Mouse (Mus musculus) frontal cortex, adult (tissue): ENCODE data around the gene Gxylt1.
"Not testable (repeated sequence)": the region's sequence is repeated elsewhere in the genome, so short reads cannot be mapped to it uniquely, and the experiment has no call there.

Experiments
- ATAC-seq: cut with Nextera tagmentation; 2 replicates; pipeline ENCODE4 v1.9.2; 2017; ENCODE audit warnings: mild to moderate bottlenecking, moderate library complexity, mixed read lengths; ENCODE audit not compliant: low TSS enrichment

The Gxylt1 gene

DNA sequence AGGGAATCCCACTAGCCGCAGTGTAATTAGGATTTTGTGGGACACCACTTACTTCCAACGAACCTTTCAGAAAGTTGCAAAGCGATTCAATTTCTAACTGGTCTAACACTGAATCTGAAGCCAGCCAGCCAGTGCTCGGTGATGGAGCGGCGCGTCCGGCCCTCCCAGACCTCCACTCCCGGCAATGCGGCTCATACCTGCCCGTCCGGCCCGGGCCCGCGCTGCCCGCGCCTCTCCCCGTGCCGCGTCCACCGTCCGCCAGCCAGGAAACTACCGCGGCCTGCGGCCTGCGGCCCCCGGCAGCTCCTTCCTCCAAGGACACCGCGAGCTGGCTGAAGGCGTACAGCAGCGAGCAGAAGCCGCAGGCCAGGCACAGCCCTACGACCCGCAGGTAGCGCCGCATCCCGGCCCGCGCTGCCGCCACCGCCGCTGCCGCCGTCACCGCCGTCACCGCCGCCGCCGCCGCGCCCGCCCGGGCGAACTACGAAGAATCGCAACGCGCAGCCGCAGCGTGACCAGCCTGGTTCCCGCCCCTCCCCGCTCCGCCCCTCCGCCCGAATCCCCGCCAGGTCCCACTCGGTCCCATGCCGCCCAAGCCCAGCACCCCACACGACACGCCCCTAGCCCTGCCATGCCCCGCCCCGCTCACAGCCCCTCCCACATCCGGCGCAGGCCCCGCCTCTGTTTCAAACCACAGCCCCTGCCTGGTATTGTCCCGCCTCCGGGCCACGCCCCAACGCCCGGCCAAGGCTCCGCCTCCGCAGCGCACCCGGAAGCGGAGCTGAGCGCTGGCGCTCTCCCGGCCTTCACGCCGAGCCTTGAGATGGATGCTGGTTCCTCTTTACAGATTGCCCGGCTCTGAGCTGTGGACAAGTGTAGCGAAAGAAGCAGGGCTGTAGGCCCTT lies at the start of gene Gxylt1:
Gxylt1 (minus strand) TSS at position 501 of the 905 bp plus-strand sequence.
- ATAC-seq = peak; percentile 89

DNA sequence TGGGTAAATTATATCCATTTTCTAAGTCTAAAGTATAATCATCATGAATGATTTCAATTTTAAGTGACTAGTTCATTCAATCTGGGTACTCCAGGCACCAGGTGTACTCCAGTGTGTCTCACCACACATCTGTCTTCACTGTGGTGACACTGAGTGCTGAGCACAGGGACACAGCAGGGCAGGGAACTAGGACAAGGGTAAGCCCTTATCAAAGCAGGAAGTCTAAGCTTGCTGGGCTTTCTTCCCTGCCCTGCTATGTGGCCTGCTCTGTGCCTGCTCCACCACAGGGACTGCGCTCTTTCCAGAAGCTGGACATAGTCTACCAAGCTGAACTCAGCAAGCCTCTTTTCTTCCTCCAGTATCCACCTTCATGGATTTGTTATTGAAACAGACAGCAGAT lies 43.8 kb upstream of the Gxylt1 start:
- ATAC-seq = peak; percentile 34; the same call in 1 of the 2 replicates

DNA sequence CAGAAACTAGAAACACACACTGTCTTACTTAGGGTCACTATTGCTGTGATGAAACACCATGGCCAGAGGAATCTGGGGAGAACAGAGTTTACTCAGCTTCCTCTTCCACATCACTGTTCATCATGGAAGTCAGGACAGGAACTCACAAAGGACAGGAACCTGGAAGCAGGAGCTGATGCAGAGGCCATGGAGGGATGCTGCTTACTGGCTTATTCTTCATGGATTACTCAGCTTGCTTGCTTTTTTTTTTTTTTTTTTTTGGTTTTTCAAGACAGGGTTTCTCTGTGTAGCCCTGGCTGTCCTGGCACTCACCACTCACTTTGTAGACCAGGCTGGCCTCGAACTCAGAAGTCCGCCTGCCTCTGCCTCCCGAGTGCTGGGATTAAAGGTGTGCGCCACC lies 35.3 kb upstream of the Gxylt1 start:
- ATAC-seq = not testable (repeated sequence)

DNA sequence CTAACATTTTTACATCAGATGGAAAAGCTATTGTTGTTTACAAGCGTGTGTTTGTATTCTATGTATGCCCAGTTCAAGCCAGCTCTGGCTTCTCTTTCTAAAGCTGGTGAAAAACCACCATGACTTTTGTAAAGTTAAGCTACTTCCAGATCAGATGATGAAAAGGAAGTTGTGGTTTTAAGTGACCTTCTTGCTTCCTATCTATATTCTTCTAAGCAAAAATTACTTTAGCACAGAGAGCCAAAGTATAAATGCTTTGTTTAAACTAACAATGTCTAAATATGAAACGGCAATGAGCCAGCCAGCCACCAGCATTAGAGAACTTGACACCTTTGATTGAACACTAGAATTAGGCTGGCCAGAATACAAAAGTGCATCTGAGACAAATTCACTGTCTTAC lies 23.2 kb upstream of the Gxylt1 start:
- ATAC-seq = no peak

DNA sequence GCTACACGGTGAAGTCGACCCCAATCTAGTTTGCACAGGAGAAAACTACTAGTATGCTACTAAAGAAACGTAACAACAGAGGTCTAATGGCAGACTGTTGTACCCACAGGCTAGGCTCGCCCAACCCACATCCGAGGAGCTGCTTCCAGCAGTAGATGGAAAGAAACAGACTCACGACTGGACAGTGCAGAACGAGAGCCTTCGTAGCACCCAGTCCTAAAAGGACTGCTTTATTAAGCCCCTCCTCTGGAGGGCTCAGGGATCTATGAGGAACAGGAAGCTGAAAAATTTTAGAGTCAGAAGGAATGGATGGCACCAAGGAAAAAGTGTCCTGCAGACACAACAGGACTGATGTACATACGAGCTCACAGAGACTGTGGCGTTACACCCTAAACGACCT lies 19.5 kb upstream of the Gxylt1 start:
- no peak for ATAC-seq

DNA sequence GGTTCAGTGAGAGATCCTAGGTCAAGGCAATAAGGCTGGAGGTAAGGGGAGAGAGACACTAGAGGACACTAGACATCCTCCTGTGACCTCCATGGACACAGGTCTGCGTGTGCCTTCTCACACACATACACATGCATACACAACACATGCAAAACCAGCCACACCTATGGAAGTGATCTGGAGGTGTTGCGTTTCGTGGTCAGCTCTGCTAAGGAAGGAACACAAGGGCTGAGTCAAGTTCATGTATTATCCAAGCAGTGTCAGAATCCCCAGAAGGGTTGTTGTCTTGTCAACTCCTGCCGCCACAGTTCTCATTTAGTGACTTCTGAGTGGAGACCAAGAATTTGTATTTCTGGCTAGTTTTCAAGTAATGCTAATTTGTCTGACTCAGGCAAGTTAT lies 13.3 kb upstream of the Gxylt1 start:
- no peak for ATAC-seq

DNA sequence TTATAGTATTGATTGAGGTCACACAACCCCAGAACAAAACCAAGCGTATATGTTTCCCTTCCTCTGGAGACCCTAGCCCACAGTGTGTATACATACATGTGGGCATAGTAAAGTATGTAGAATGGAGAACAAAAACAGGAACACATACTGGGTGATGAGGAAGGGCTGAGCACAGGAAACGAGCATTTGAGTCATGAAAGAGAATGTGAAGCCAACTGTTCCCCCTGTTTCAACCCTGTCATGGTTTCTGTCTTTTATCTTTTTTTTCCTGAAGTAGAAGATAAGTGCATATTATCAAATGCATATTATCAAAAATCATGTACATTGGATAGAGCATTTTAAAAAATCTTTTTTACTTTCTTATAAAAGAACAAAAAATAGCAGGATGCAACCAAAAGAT lies 12.6 kb upstream of the Gxylt1 start:
- ATAC-seq = no peak

DNA sequence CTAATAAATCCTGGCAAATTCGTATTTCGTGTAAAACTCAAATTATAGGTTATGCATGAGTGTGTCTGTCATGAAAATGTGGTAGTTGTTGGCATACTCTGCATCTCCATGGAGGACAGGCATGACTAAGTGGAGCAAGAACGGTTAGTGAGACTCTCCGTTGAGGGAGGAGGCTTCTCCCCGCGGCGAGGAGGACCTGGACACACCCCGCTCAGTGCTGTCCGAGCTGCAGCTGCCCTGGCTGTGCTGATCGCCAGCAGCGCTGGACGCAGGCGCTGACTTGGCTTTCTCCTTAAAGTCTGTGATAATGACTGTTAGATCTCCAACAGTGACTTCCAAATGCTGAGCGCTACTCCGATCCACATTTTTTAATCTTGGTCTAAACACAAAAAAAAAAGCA lies 10.3 kb upstream of the Gxylt1 start:
- ATAC-seq = no peak

DNA sequence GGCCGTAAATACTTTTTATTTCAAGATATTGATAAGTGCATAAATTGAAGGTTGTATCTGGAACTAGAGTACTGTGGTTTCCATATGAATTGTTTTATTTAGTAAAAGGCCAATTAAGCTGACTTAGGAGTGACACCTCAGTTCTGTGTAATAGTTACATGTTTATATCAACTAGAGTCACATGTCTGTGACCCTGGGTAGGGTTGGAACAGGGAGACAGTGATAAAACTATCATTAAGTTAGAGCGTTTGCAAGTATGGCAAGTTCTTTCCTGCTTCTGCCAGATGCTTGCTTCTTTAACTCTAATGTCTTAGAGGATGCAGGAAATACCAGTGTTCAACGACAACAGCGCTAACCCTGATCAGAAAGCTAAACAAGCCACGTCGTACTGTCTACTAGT lies 9.3 kb upstream of the Gxylt1 start:
- no peak for ATAC-seq

DNA sequence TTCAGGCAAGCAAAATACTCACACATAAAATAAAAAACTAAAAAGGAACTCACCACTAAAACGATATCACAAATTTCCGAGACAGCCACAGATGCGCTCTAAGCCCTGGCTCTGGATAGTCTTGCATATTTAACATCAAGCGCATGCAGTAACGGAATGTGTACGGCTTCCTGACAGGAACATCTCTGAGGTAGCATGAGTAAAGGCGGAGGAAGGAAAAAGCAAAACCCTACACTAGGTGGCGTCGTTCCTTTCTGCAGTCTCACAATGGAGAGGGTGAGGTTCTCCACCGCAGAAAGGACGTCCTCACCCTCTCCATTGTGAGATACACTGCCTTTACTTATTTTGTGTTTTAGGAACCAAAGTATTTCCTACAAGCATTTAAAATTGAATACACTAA lies 8.4 kb upstream of the Gxylt1 start:
- ATAC-seq = peak; percentile 64

DNA sequence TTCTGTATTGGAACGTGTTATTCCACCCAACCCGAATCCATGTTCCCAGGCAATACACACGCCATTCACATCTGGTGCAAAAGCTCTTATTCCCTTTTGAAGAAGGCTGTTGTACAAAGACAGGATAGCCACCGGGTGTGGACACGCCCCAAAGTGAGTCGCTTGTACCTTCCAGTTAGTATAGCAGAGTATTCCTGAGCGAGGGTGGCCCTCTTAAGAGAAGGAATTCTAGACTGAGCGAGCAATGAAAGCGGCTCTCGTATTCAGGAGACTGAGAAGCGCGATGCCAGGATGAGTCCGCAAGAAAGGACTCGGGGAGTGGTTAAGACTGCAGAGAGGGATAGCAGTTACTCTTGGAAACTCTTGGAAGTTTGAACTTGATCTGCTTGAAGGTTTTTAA lies 1.3 kb upstream of the Gxylt1 start:
- ATAC-seq = peak; percentile 22; the same call in 1 of the 2 replicates

DNA sequence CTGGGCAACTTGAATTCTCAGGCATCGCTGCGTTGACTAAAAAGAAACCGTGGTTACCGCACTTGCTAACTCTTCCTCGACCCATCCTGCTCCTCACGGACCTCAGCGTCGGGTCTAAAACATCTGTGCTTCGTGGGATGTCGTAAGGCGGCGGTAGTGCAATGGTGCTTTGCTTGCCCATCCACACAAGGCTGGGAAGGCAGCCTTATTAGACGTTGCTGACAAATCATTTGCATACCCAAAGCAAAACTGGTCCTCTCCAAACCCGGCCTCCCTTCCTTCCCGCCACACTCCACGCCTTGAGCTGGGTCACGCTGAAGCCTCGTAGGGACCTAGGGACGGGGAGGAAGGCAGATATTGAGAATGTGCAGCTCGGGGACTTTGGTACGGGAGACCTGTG lies 644 bp upstream of the Gxylt1 start:
- ATAC-seq = peak; percentile 31

DNA sequence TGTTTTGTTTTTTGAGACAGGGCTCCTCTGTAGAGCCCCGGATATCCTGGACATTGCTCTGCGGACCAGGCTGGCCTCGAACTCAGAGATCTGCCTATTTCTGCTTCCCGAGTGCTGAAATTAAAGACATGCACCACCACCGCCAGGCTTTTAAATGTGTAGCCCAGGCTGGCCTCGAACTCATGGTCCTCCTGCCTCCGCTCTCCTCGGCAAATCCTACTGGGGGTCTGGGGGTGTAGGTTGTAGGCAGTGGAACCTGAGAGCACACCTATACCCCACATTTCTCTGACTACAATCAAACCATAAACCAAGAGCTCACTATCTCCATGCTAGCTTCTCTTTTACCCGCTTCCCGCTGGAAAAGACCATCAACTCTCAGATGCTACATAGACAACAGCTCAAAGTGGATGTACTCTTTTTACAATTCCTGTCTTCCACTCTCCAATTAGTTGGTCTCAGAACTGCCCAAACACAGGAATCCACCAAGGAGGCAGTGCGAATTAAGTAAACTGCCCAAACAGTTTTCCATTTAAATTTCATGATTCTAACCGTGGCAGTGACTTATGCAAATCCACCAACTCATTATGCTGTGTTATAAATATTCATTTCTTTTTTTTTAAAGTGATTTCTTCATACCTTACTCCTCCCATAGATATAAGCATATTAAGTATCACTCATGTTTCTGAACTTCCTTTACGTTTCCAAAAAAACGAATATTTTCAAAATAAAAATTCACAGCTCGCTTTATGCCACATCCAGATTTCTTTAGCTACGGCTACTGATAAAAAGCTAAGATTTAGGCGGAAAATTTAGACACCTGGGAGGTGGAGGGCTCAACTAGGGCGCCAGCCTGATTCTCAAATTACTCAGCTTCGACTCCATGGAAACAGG lies 946 bp downstream of the Gxylt1 start:
- ATAC-seq = no peak

DNA sequence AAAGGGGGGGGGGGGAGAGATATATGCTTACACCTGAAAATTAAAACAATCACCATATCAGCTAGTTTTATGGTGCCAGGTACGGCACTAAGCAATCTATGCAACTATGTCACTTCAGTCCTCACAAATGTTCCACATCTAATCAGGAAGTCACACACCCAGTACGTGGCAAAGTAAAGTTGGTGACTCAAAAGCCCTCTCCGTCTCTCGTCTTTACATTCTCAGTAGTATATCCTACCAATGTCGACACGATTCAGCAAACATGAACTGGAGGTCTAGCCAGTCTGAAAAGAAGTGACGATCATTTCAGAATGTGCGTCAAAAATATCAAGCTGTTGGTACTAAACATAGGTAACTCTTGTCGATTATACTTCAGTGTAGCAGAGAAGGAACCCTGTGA lies 2.0 kb downstream of the Gxylt1 start:
- no peak for ATAC-seq

DNA sequence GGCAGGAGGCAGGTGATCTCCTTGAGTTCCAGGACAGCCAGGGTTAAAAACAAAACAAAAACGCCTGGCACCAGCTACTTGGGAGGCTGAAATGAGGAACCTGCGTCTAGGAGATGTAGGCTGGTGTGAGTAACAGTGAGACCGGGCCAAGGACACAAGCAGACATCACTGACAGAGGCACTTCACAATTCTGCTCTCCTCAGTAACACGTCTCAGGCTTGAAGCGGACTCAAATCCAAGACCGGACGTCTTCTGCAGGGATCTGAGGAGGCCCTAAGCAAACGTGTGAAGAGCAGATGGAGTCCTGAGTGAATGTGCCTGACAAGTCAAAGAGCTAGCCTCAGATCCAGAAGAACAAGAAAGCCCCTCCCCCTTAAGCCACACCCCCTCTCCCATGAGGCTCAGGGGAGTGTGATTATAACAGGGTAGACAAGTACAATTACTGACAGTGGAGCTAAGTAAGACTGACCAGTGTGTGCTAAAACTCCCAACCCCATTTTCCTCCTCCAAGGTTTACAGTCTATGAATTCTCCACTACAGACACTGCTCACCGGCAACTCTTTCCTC lies 4.6 kb downstream of the Gxylt1 start:
- no peak for ATAC-seq

DNA sequence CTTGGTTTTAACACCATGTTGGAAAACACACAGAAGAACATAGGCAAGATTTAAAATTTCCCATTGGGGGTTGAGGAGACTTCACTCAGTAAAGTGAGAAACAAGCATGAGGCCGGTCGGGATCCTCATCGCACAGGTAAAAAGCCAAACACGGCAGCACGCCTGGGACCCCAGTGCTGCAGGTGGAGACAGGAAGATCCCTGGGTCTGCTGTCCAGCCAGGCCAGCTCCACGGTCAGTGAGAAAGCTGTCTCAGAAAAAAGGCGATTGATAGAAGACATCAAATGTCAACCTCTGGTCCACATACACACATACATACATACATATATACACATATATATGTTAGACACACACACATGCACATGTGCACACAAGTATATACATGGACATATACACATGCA lies 5.4 kb downstream of the Gxylt1 start:
- ATAC-seq = no peak

DNA sequence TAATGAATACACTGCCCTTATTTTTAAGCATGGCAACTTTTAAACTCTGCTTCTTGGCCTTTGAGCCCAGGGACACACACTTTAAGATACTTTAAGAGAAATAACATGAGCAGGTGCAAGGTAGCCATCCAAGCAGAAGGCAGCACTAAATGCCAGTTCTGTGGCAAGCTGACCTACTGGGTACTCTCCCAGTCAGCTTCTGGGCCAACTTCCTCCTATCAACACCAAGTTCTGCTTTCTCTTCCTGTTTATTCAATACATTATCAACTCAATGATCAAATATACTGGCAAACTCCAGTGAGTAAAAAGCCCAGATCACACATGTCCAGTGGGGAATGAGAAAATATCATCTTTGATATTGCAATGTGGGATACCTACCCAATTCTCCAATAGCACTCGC lies 7.0 kb downstream of the Gxylt1 start:
- no peak for ATAC-seq

DNA sequence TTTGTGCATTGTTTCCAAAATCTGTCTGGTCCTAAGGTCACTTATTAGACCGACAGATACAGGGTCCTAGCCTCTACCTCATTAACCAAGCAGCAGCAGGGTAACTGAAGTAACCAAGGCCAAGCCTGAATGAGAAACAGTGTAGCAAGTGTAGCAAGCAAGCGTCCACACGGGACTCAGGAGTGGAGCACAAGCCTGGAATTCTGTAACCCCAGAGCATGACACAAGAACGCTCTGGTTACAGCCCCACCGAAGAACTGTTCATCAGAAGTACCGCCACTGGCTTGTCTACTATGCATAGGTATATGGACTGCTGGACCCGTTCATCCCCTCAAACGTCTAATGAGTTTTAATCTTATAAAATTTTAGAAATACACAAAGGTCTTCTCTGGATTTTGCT lies 7.5 kb downstream of the Gxylt1 start:
- no peak for ATAC-seq

DNA sequence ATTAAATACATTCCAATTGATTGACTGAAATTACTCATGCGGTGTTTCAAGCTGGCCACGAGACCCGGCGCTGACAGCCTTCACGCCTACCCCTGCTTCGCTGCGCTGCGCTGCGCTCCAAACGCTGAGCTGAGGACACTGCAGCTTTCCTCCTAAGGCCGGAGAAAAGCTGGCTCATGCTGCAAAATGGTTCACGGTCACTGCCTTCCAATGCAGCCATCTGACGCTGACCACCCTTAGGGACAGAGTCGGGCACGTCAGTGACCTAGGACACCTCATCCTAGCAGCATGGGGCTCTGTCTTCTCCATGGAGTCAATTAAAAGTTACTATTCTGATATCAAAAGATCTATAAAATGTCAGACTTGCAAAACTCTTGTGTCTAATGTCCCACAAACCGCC lies 8.6 kb downstream of the Gxylt1 start:
- ATAC-seq = no peak

DNA sequence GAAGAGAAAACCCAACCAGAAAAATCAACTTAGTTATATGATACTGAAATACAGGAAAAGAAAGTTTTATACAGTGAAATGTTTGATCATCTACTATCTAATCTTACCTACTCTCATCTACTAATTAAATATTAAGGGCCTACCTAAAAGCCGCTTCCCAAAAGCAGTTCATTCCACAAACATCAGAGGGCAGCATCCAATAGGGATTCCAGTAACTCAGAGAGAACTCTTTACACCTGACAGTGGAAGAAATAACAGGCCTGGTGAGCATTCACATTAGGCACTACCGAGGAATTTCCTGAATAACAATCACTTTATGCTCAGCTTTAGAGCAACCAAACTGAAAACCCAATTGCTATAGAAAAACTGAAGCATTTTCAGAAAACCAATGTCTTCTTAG lies 9.3 kb downstream of the Gxylt1 start:
- ATAC-seq = no peak

DNA sequence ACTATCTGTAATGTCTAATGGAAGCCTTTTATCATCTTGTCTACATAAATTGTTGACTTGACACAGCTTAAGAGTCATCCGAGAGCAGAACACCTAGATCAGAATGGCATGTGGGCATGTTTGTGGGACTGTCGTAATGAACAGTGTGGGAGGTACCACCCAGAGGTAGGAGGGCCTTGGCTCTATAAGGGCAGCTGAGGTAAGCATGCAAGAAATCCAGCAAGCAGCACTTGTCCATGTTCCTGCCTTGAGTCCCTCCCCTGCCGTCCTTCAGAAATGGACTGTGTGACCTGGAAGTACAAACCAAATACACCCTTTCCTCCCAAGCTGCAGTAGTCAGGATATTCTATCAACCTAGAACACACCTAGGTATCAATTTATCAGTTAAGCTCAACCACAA lies 9.7 kb downstream of the Gxylt1 start:
- ATAC-seq = no peak

DNA sequence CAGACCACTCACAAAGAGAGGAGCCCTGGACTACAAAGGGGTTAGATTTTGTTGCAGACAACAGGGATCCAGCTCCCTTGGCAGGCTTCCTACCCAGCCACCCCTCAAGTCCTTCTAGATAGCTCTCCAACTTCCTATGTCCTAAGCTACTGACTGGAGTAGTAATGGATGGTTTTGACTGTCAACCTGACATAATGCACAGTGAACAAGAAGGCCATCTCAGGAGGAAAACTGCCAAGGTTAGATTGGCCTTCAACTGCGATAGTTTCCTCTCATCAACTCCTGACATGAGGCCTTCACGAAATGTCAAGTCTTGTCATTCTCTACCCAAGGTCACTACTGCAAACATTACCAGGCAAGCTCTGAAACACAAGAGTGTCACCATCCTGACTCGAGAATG lies 10.8 kb downstream of the Gxylt1 start:
- no peak for ATAC-seq

DNA sequence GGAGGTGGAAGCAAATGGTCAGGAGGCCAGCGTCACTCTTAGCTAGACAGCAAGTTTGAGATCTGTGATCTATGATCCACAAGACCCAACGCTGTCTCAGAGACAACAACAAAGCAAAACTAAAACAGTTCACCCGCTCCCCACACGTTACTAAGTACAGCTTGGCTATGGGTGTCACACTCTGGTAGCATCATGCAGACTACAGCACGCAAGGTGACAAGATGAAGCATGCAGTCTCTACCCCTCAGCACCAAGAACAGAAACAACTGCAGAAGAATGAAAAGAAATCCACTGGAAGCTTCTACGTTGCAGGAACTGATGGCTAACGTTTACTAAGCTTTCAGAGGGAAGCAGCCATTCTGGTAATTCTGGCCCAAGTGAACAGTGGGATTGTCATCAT lies 11.4 kb downstream of the Gxylt1 start:
- ATAC-seq = no peak
